Mouse (Mus musculus) heart, embryonic 14.5 days (tissue): ENCODE results near the gene Gprin1. TPM values are rescaled to one million over a fixed set of nuclear protein-coding genes. Genes with fewer than 3 reads are reported as not detected.

ENCODE experiments used
- ATAC-seq: fragments of 200-750 bp; cut with Nextera tagmentation; 2 replicates; pipeline ENCODE4 v1.8.0; 2017; ENCODE audit warnings: low read depth, moderate TSS enrichment; ENCODE audit not compliant: insufficient number of reproducible peaks, insufficient read depth, low FRiP score
- H3K27ac ChIP-seq, 2 experiments: fragments of 200-500 bp in 1 of 2; fragments of 300-500 bp in 1 of 2; sonication (generic) in 1 of 2; replicated peaks in 1 of 2; 2 replicates each; pipeline ENCODE4 v1.5.1; 2012 to 2014; ENCODE audit warnings: low read depth in 2 of 2, low read length in 2 of 2, control low read depth in 1 of 2, mild to moderate bottlenecking in 1 of 2, mixed read lengths in 1 of 2; ENCODE audit not compliant: control insufficient read depth in 1 of 2, insufficient read depth in 1 of 2
- H3K27me3 ChIP-seq: fragments of 300-500 bp; sonication (generic); 2 replicates; pipeline ENCODE4 v1.6.1; 2014; ENCODE audit warnings: mild to moderate bottlenecking, low read length, control low read depth; ENCODE audit not compliant: control insufficient read depth, insufficient read depth
- H3K36me3 ChIP-seq: fragments of 300-500 bp; sonication (generic); 2 replicates; pipeline ENCODE4 v1.6.1; 2014; ENCODE audit warnings: mild to moderate bottlenecking, control low read depth, low read length, mixed read lengths; ENCODE audit not compliant: control insufficient read depth, insufficient read depth
- H3K4me1 ChIP-seq, 2 experiments: fragments of 200-500 bp in 1 of 2; fragments of 300-500 bp in 1 of 2; sonication (generic) in 1 of 2; 2 replicates each; pipeline ENCODE4 v1.6.1; 2012 to 2014; ENCODE audit warnings: low read length in 2 of 2, control low read depth in 1 of 2, mixed read lengths in 1 of 2; ENCODE audit not compliant: control insufficient read depth in 2 of 2, insufficient read depth in 2 of 2
- H3K4me2 ChIP-seq: fragments of 300-500 bp; sonication (generic); 2 replicates; pipeline ENCODE4 v1.6.1; 2014; ENCODE audit warnings: mild to moderate bottlenecking, low read length
- H3K4me3 ChIP-seq, 2 experiments: fragments of 200-500 bp in 1 of 2; fragments of 300-500 bp in 1 of 2; sonication (generic) in 1 of 2; 2 replicates each; pipeline ENCODE4 v1.5.1; 2012 to 2014; ENCODE audit warnings: low read length in 2 of 2, mild to moderate bottlenecking in 2 of 2, control low read depth in 1 of 2, low read depth in 1 of 2, moderate library complexity in 1 of 2; ENCODE audit not compliant: control insufficient read depth in 1 of 2, insufficient read depth in 1 of 2
- H3K9ac ChIP-seq: fragments of 300-500 bp; sonication (generic); 2 replicates; pipeline ENCODE4 v1.6.1; 2014; ENCODE audit warnings: mild to moderate bottlenecking, low read length
- H3K9me3 ChIP-seq: fragments of 300-500 bp; sonication (generic); 2 replicates; pipeline ENCODE4 v1.6.1; 2016; ENCODE audit warnings: low read length, control low read depth; ENCODE audit not compliant: control insufficient read depth
- WGBS: fragments of 180-500 bp; shearing (Covaris S2); extraction: QIAGEN DNeasy Blood & Tissue Kit; methylation state at CpG from one replicate; pipeline ENCODE4 v1.1.7; 2014; 5-methylcytosine and 5-hydroxymethylcytosine counted together
- polyA plus RNA-seq: library from polyadenylated mRNA; unstranded; fragments of >200 nt; fragmentation: Nextera tagmentation; extraction: Ambion mirVana; gene quantifications from 2 replicates; pipeline ENCODE4 v1.2.1, GENCODE M21; 2014

Gprin1 gene
- polyA plus RNA-seq, 1 experiment from 2014 or later = 0.12 TPM

- peak within 1 kb of the TSS; percentile 95 to 99 for H3K27ac ChIP-seq
- H3K4me2 ChIP-seq = peak within 1 kb of the TSS; percentile 81
- H3K27me3 ChIP-seq = no peaks in the 10 kb centered on the region
- WGBS = 1% methylated on average over 81 of the region's 92 CpGs
- H3K9me3 ChIP-seq = no peaks in the 10 kb centered on the region
- peak; percentile 99 for ATAC-seq
- H3K4me3 ChIP-seq = peak within 1 kb of the TSS; percentile 90 to 92
- H3K4me1 ChIP-seq = peaks cover 11 to 23% of the 10 kb centered on the region in 2 experiments
- no peaks in the 10 kb centered on the region for H3K36me3 ChIP-seq
- peak within 1 kb of the TSS; percentile 96 for H3K9ac ChIP-seq
Measured at GRCm38 (mm10) chr13:54693558-54694347, 55.9 kb downstream of the Gprin1 start, which contains the start of gene Rnf44. TSS of gene Rnf44 (minus strand) at chr13:54693907.

- H3K4me1 ChIP-seq = peaks cover 11 to 28% of the 10 kb centered on the region in 2 experiments
- peak overlapping the region; percentile 81 for H3K4me2 ChIP-seq
- ATAC-seq = no peak
- peak overlapping the region; percentile 90 to 92 for H3K4me3 ChIP-seq
- 8% methylated on average over 21 of the region's 21 CpGs for WGBS
- H3K9me3 ChIP-seq = no peaks in the 10 kb centered on the region
- no peaks in the 10 kb centered on the region for H3K36me3 ChIP-seq
- H3K9ac ChIP-seq = peak overlapping the region; percentile 96
- H3K27me3 ChIP-seq = no peaks in the 10 kb centered on the region
- peak overlapping the region; percentile 85 to 95 for H3K27ac ChIP-seq
Measured at GRCm38 (mm10) chr13:54692711-54693557, 56.7 kb downstream of the Gprin1 start.

GRCm38 (mm10) chr13:54691737-54692136 is 57.9 kb downstream of the Gprin1 start:
- ATAC-seq = no peak
- Histone ChIP-seq H3K27me3 (no peaks in the 10 kb centered on the region), H3K4me1 (peaks cover 11 to 28% of the 10 kb centered on the region in 2 experiments), H3K36me3 (no peaks in the 10 kb centered on the region), H3K9me3 (no peaks in the 10 kb centered on the region), H3K4me2 (peak overlapping the region; percentile 81), H3K4me3 (no peak overlapping the region), H3K9ac (peak overlapping the region; percentile 96; the same call in 1 of the 2 replicates), H3K27ac (no peak overlapping the region)

- 93% methylated on average over 8 of the region's 8 CpGs for WGBS
Measured at GRCm38 (mm10) chr13:54690151-54690740, 59.4 kb downstream of the Gprin1 start.

GRCm38 (mm10) chr13:54687575-54688424 is 61.9 kb downstream of the Gprin1 start:
- peak; percentile 88 for ATAC-seq
- WGBS = under 1% methylated on average over 72 of the region's 82 CpGs
- peak overlapping the region; percentile 96 for H3K9ac ChIP-seq
- H3K9me3 ChIP-seq = no peaks in the 10 kb centered on the region
- H3K27ac ChIP-seq = peak overlapping the region; percentile 99 to 100
- peaks cover 27 to 60% of the 10 kb centered on the region in 2 experiments for H3K4me1 ChIP-seq
- H3K4me3 ChIP-seq = peak overlapping the region; percentile 76 to 98
- H3K27me3 ChIP-seq = no peaks in the 10 kb centered on the region
- peak overlapping the region; percentile 88 for H3K4me2 ChIP-seq
- peaks cover 15% of the 10 kb centered on the region for H3K36me3 ChIP-seq

More at GRCm38 (mm10) chr13:54690151-54690740, 59.4 kb downstream of the Gprin1 start:
- Histone ChIP-seq H3K4me3 (no peak overlapping the region), H3K36me3 (no peaks in the 10 kb centered on the region), H3K9ac (no peak overlapping the region), H3K27me3 (no peaks in the 10 kb centered on the region), H3K4me2 (no peak overlapping the region), H3K27ac (no peak overlapping the region), H3K4me1 (peaks cover 21 to 41% of the 10 kb centered on the region in 2 experiments), H3K9me3 (no peaks in the 10 kb centered on the region)
- no peak for ATAC-seq

GRCm38 (mm10) chr13:54687096-54687495 is 62.6 kb downstream of the Gprin1 start:
- WGBS = under 1% methylated on average over 34 of the region's 35 CpGs
- Histone ChIP-seq H3K9ac (peak overlapping the region; percentile 96), H3K9me3 (no peaks in the 10 kb centered on the region), H3K27ac (peak overlapping the region; percentile 84 to 99), H3K27me3 (no peaks in the 10 kb centered on the region), H3K4me2 (peak overlapping the region; percentile 88), H3K4me3 (peak overlapping the region; percentile 73 to 98), H3K4me1 (peaks cover 22 to 55% of the 10 kb centered on the region in 2 experiments), H3K36me3 (peaks cover 22% of the 10 kb centered on the region)
- ATAC-seq = peak; percentile 73
